Mouse (Mus musculus) kidney, postnatal 0 days (tissue): ENCODE measurements around the gene Jsrp1. TPM values are rescaled to one million over a fixed set of nuclear protein-coding genes. Genes with fewer than 3 reads are reported as not detected.

Source experiments
- ATAC-seq: fragments of 200-750 bp; cut with Nextera tagmentation; replicated peaks from 2 replicates; pipeline ENCODE4 v1.8.0; 2017; ENCODE audit warnings: low read depth, moderate number of reproducible peaks, moderate TSS enrichment, moderate library complexity; ENCODE audit not compliant: low FRiP score
- DNase-seq: peaks from one replicate; pipeline ENCODE4 v3.0.0-alpha.2; 2016; ENCODE audit warnings: low spot score
- H3K27ac ChIP-seq: fragments of 300-500 bp; sonication (generic); 2 replicates; pipeline ENCODE4 v1.5.1; 2014; ENCODE audit warnings: mild to moderate bottlenecking
- H3K27me3 ChIP-seq: fragments of 300-500 bp; sonication (generic); 2 replicates; pipeline ENCODE4 v1.6.1; 2014; ENCODE audit warnings: low read length, mixed read lengths; ENCODE audit not compliant: insufficient read depth
- H3K36me3 ChIP-seq: fragments of 300-500 bp; sonication (generic); 2 replicates; pipeline ENCODE4 v1.6.1; 2014; ENCODE audit warnings: low read length, mixed read lengths; ENCODE audit not compliant: insufficient read depth
- H3K4me1 ChIP-seq: fragments of 300-500 bp; sonication (generic); replicated peaks from 2 replicates; pipeline ENCODE4 v1.6.1; 2014; ENCODE audit warnings: antibody characterized with exemption, low read length, mixed read lengths; ENCODE audit not compliant: insufficient read depth
- H3K4me2 ChIP-seq: fragments of 300-500 bp; sonication (generic); 2 replicates; pipeline ENCODE4 v1.6.1; 2014; ENCODE audit warnings: mild to moderate bottlenecking, low read length, moderate library complexity, mixed read lengths
- H3K4me3 ChIP-seq: fragments of 300-500 bp; sonication (generic); replicated peaks from 2 replicates; pipeline ENCODE4 v1.5.1; 2014; ENCODE audit warnings: low read depth, low read length
- H3K9ac ChIP-seq: fragments of 300-500 bp; sonication (generic); 2 replicates; pipeline ENCODE4 v1.6.1; 2014; ENCODE audit warnings: low read depth, low read length
- H3K9me3 ChIP-seq: fragments of 300-500 bp; sonication (generic); replicated peaks from 2 replicates; pipeline ENCODE4 v1.6.1; 2016; ENCODE audit warnings: low read length, inconsistent platforms, mixed read lengths
- CTCF ChIP-seq: IDR thresholded peaks from 2 replicates; pipeline ENCODE4 v1.5.1; 2016; ENCODE audit warnings: antibody characterized with exemption, low read depth, mild to moderate bottlenecking, moderate library complexity
- WGBS: fragments of 180-500 bp; shearing (Covaris S2); extraction: QIAGEN DNeasy Blood & Tissue Kit; methylation state at CpG from one replicate; pipeline ENCODE4 v1.1.7; 2014; 5-methylcytosine and 5-hydroxymethylcytosine counted together
- polyA plus RNA-seq: library from polyadenylated mRNA; unstranded; fragments of >200 nt; fragmentation: Nextera tagmentation; extraction: Ambion mirVana; gene quantifications from 2 replicates; pipeline ENCODE4 v1.2.1, GENCODE M21; 2015

Jsrp1 gene
- polyA plus RNA-seq, 1 experiment from 2014 or later: 4.6 TPM

GRCm38 (mm10) chr10:80792175-80793032, 20.9 kb downstream of the Jsrp1 start:
- H3K9ac ChIP-seq: 0 out of 2 replicates have a peak overlapping the region, but pooled peaks have one; percentile 18
- no peak for ATAC-seq
- no peaks in the 10 kb centered on the region for H3K27me3 ChIP-seq
- H3K27ac ChIP-seq: no peak overlapping the region
- TF ChIP-seq CTCF: no peak
- H3K4me2 ChIP-seq: no peak overlapping the region
- peaks cover 74% of the 10 kb centered on the region for H3K36me3 ChIP-seq
- H3K9me3 ChIP-seq: no peaks in the 10 kb centered on the region
- 55% methylated on average over 41 of the region's 41 CpGs for WGBS
- H3K4me1 ChIP-seq: peaks cover 5% of the 10 kb centered on the region; the same call in 1 of the 2 replicates
- no peak overlapping the region for H3K4me3 ChIP-seq
- DNase-seq: no peak

- H3K4me1 ChIP-seq: no peaks in the 10 kb centered on the region
- WGBS: 78% methylated on average over 33 of the region's 33 CpGs
- no peak overlapping the region for H3K4me3 ChIP-seq
- no peaks in the 10 kb centered on the region for H3K27me3 ChIP-seq
- peaks cover 82% of the 10 kb centered on the region for H3K36me3 ChIP-seq
- DNase-seq: no peak
- no peak for TF ChIP-seq CTCF
- 0 out of 2 replicates have a peak, but pooled peaks have one; percentile 9 for ATAC-seq
- H3K27ac ChIP-seq: no peak overlapping the region
- H3K9ac ChIP-seq: no peak overlapping the region
- no peak overlapping the region for H3K4me2 ChIP-seq
- H3K9me3 ChIP-seq: no peaks in the 10 kb centered on the region
These were observed 21.7 kb downstream of the Jsrp1 start for GRCm38 (mm10) chr10:80791476-80792174.

GRCm38 (mm10) chr10:80790761-80791404, 22.4 kb downstream of the Jsrp1 start:
- H3K9me3 ChIP-seq: no peaks in the 10 kb centered on the region
- no peaks in the 10 kb centered on the region for H3K4me1 ChIP-seq
- H3K27ac ChIP-seq: no peak overlapping the region
- no peaks in the 10 kb centered on the region for H3K27me3 ChIP-seq
- DNase-seq (no peak), ATAC-seq (no peak)
- H3K4me2 ChIP-seq: no peak overlapping the region
- no peak overlapping the region for H3K4me3 ChIP-seq
- TF ChIP-seq CTCF: no peak
- WGBS: 84% methylated on average over 19 of the region's 19 CpGs
- peaks cover 89% of the 10 kb centered on the region for H3K36me3 ChIP-seq
- H3K9ac ChIP-seq: no peak overlapping the region

- H3K36me3 ChIP-seq: peaks cover 98% of the 10 kb centered on the region
- H3K27me3 ChIP-seq: no peaks in the 10 kb centered on the region
- WGBS: 83% methylated on average over 2 of the region's 2 CpGs
- H3K9ac ChIP-seq: no peak overlapping the region
- no peak overlapping the region for H3K4me2 ChIP-seq
- no peaks in the 10 kb centered on the region for H3K4me1 ChIP-seq
- no peak overlapping the region for H3K4me3 ChIP-seq
- DNase-seq: no peak
- no peak for ATAC-seq
- TF ChIP-seq CTCF: no peak
- H3K27ac ChIP-seq: no peak overlapping the region
- no peaks in the 10 kb centered on the region for H3K9me3 ChIP-seq
These were observed 25.8 kb downstream of the Jsrp1 start for GRCm38 (mm10) chr10:80787517-80787916.

- no peaks in the 10 kb centered on the region for H3K27me3 ChIP-seq
- 90% methylated on average over 11 of the region's 11 CpGs for WGBS
- DNase-seq (no peak), ATAC-seq (no peak)
- H3K4me3 ChIP-seq: no peak overlapping the region
- no peaks in the 10 kb centered on the region for H3K4me1 ChIP-seq
- H3K4me2 ChIP-seq: no peak overlapping the region
- no peak for TF ChIP-seq CTCF
- H3K9me3 ChIP-seq: no peaks in the 10 kb centered on the region
- peaks cover 94% of the 10 kb centered on the region for H3K36me3 ChIP-seq
- H3K9ac ChIP-seq: no peak overlapping the region
- no peak overlapping the region for H3K27ac ChIP-seq
These were observed 27.3 kb downstream of the Jsrp1 start for GRCm38 (mm10) chr10:80785963-80786362.

GRCm38 (mm10) chr10:80784871-80785270, 28.4 kb downstream of the Jsrp1 start:
- WGBS: 87% methylated on average over 12 of the region's 12 CpGs
- TF ChIP-seq CTCF: no peak
- H3K27ac ChIP-seq: no peak overlapping the region

More at GRCm38 (mm10) chr10:80784871-80785270, 28.4 kb downstream of the Jsrp1 start:
- H3K4me3 ChIP-seq: no peak overlapping the region
- DNase-seq (no peak), ATAC-seq (no peak)
- peaks cover 87% of the 10 kb centered on the region for H3K36me3 ChIP-seq
- no peaks in the 10 kb centered on the region for H3K27me3 ChIP-seq
- no peaks in the 10 kb centered on the region for H3K9me3 ChIP-seq
- H3K4me2 ChIP-seq: no peak overlapping the region
- H3K4me1 ChIP-seq: no peaks in the 10 kb centered on the region
- no peak overlapping the region for H3K9ac ChIP-seq
